ENCODE assay signal across 25 mouse cellular contexts in the genomic region with DNA sequence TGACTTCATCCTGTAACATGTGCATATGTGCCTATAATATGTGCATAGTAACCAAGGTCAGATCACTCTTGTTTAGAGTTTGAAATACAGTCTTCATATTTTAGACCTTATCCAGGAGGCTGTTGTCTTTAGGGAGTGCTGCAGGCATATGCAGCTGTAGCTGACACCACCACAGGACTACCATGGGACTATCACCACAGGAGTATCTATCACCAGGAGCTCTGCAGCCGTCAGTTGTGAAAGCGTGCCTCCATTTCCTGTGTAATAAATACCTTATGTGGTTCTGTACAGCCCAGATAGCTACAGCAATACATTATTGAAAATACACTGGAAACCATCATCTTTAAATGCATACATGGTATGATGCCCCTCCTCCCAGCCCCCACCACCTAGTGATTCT. TPM values are rescaled to one million over a fixed set of nuclear protein-coding genes. Genes with fewer than 3 reads are reported as not detected.
DNase-seq lines count a peak whose midpoint lies in the region; ATAC-seq and TF ChIP-seq lines count a peak whose summit lies in the region.
"Had no signal": no experiment of that assay in that cellular context is flagged by ENCODE, and none has a peak within 500 bp of the region (broad histone marks: within the 10 kb centered on the region; RNA-seq: fewer than 3 reads in every experiment).

No protein-coding gene starts in this region.

- WGBS in neural tube, embryonic 14.5 days: 36% methylated on average over 2 of the region's 2 CpGs
- 47% methylated on average over 2 of the region's 2 CpGs for WGBS in embryonic facial prominence, embryonic 10.5 days

- no peak overlapping the region for H3K4me3 ChIP-seq in left cerebral cortex, adult 2 months
- H3K4me3 ChIP-seq in neural tube, embryonic 14.5 days (ENCODE audit: low read depth, low read length): no peak overlapping the region
- no peak overlapping the region for H3K4me3 ChIP-seq in embryonic facial prominence, embryonic 10.5 days
- H3K4me3 ChIP-seq: forebrain, embryonic 13.5 days; heart, adult 2 months; heart, embryonic 13.5 days; intestine, embryonic 15.5 days; lung, embryonic 15.5 days; midbrain, embryonic 15.5 days had no signal

- TF ChIP-seq CTCF in left cerebral cortex, adult 2 months (IDR thresholded peaks at IDR 0.05): no peak

- H3K9me3 ChIP-seq in neural tube, embryonic 14.5 days (ENCODE audit: control insufficient read depth, low read length): no peaks in the 10 kb centered on the region
- H3K9me3 ChIP-seq in embryonic facial prominence, embryonic 10.5 days: no peaks in the 10 kb centered on the region
- H3K9me3 ChIP-seq: forebrain, embryonic 13.5 days; heart, embryonic 13.5 days; intestine, embryonic 15.5 days; lung, embryonic 15.5 days; midbrain, embryonic 15.5 days had no signal

- DNase-seq in left cerebral cortex, adult 2 months (ENCODE audit: extremely low spot score in 1 of 2, low spot score in 2 of 2): peak in 1 of 2 experiments; percentile 10
- no peak for DNase-seq in left cerebral cortex, postnatal 10 days (ENCODE audit: extremely low spot score in 1 of 2, low spot score in 2 of 2)
- DNase-seq in neural tube, embryonic 10.5 days (ENCODE audit: extremely low spot score, low spot score): no peak
- DNase-seq in naive thymus-derived CD4-positive, alpha-beta T cell, adult 2 months (ENCODE audit: low read depth): peak; percentile 21
- no peak for DNase-seq in embryonic facial prominence, embryonic 10.5 days (ENCODE audit: low spot score)
- DNase-seq in lung, postnatal 4 days: no peak
- DNase-seq: adrenal gland, postnatal 25 days; cerebellum, adult 18-20 months; cerebellum, postnatal 14 days; gastrocnemius, postnatal 25 days; heart, adult 2 months; heart, postnatal 10 days; kidney, adult 8-10 months; spleen, adult 18-20 months; thymus, postnatal 14 days had no signal

- no peak overlapping the region for H3K9ac ChIP-seq in neural tube, embryonic 14.5 days (replicated peaks; ENCODE audit: low read depth, low read length)
- H3K9ac ChIP-seq: forebrain, embryonic 13.5 days; heart, embryonic 13.5 days; intestine, embryonic 15.5 days; liver, embryonic 14.5 days; lung, embryonic 15.5 days; midbrain, embryonic 15.5 days had no signal

- H3K27me3 ChIP-seq in neural tube, embryonic 14.5 days (ENCODE audit: control insufficient read depth, insufficient read depth, low read length): no peaks in the 10 kb centered on the region
- H3K27me3 ChIP-seq in embryonic facial prominence, embryonic 10.5 days (replicated peaks; ENCODE audit: low read depth, poor library complexity, severe bottlenecking): no peaks in the 10 kb centered on the region
- H3K27me3 ChIP-seq: forebrain, embryonic 13.5 days; heart, embryonic 13.5 days; intestine, embryonic 15.5 days; lung, embryonic 15.5 days; midbrain, embryonic 15.5 days had no signal

- H3K27ac ChIP-seq in left cerebral cortex, adult 2 months: peak overlapping the region; percentile 47; the same call in 1 of the 2 replicates
- H3K27ac ChIP-seq in neural tube, embryonic 14.5 days (ENCODE audit: low read depth, low read length): peak overlapping the region; percentile 6; the same call in 1 of the 2 replicates
- no peak overlapping the region for H3K27ac ChIP-seq in embryonic facial prominence, embryonic 10.5 days (replicated peaks)
- H3K27ac ChIP-seq: forebrain, embryonic 13.5 days; heart, adult 2 months; heart, embryonic 13.5 days; hindbrain, postnatal 0 days; intestine, embryonic 15.5 days; kidney, postnatal 0 days; liver, embryonic 14.5 days; lung, embryonic 15.5 days; midbrain, embryonic 15.5 days had no signal

- H3K4me1 ChIP-seq in neural tube, embryonic 14.5 days (ENCODE audit: control insufficient read depth, insufficient read depth, low read length): peaks cover 12% of the 10 kb centered on the region
- peaks cover 10% of the 10 kb centered on the region; the same call in 1 of the 2 replicates for H3K4me1 ChIP-seq in embryonic facial prominence, embryonic 10.5 days

- intact Hi-C loops in left cerebral cortex, adult 2 months (cut with DNase I): no loop called here
- intact Hi-C loops in left cerebral cortex, postnatal 10 days (cut with DNase I): no loop called here

- H3K36me3 ChIP-seq in neural tube, embryonic 14.5 days (ENCODE audit: control insufficient read depth, insufficient read depth, low read length): no peaks in the 10 kb centered on the region
- no peaks in the 10 kb centered on the region for H3K36me3 ChIP-seq in embryonic facial prominence, embryonic 10.5 days (replicated peaks)
- H3K36me3 ChIP-seq: heart, embryonic 13.5 days; intestine, embryonic 15.5 days; lung, embryonic 15.5 days; midbrain, embryonic 15.5 days had no signal

- no peak for ATAC-seq in neural tube, embryonic 14.5 days (ENCODE audit: low read depth)
- 0 out of 2 replicates have a peak, but pooled peaks have one; percentile 16 for ATAC-seq in common myeloid progenitor, adult 5-6 weeks (replicated peaks; ENCODE audit: low read depth, poor library complexity, severe bottlenecking)
- ATAC-seq: forebrain, embryonic 13.5 days; hindbrain, postnatal 0 days; intestine, embryonic 15.5 days; midbrain, embryonic 15.5 days had no signal

- no peak overlapping the region for H3K4me2 ChIP-seq in neural tube, embryonic 14.5 days (ENCODE audit: low read depth, low read length)
- H3K4me2 ChIP-seq: forebrain, embryonic 13.5 days; heart, embryonic 13.5 days; intestine, embryonic 15.5 days; lung, embryonic 15.5 days; midbrain, embryonic 15.5 days had no signal

RNA-seq across cellular contexts. Expression of gene Atp2b1, which starts 33.0 kb away (rescaled TPM):
- 100 to 1,000 TPM; 686 to 742 TPM for total RNA-seq in left cerebral cortex, adult 2 months (2021)
- total RNA-seq in left cerebral cortex, postnatal 10 days (2021): 100 to 1,000 TPM; 655 to 659 TPM
- 359 and 412 TPM in 2 replicates for polyA plus RNA-seq in neural tube, embryonic 14.5 days (2014; fragmentation: Nextera tagmentation; extraction: Ambion mirVana)
- 32.4 and 55.2 TPM in 2 replicates for total RNA-seq in common myeloid progenitor, adult 5-6 weeks (2017)
- 92.3 and 101 TPM in 2 replicates for polyA plus RNA-seq in embryonic facial prominence, embryonic 10.5 days (2016; fragmentation: Nextera tagmentation; extraction: Ambion mirVana)

Comparison
In these comparisons a context has a peak if more than half of its experiments do, and no peak if none do; other contexts are left out.
1. RNA of gene Atp2b1, which starts 33.0 kb away (total RNA-seq): 686 to 742 TPM in left cerebral cortex, adult 2 months and 655 to 659 TPM in left cerebral cortex, postnatal 10 days; 32.4 to 55.2 TPM in common myeloid progenitor, adult 5-6 weeks; every median in the first group is over 10 times any median in the second.